Mouse (Mus musculus) CH12.LX (cell line): Measurements from ENCODE around the gene Reps1. TPM values are rescaled to one million over a fixed set of nuclear protein-coding genes. Genes with fewer than 3 reads are reported as not detected.

Experiments used
- DNase-seq: peaks from one replicate; pipeline ENCODE4 v3.0.0-alpha.2; 2013; ENCODE audit errors: extremely low read depth
- H3K27ac ChIP-seq: 2 replicates; pipeline ENCODE4 v1.5.1; 2012; ENCODE audit warnings: low read depth, mild to moderate bottlenecking, control low read depth, moderate library complexity; ENCODE audit not compliant: insufficient read depth
- H3K27me3 ChIP-seq: replicated peaks from 2 replicates; pipeline ENCODE3; 2012; ENCODE audit warnings: inconsistent platforms
- H3K36me3 ChIP-seq, 2 experiments: replicated peaks in 1 of 2; 2 replicates each; pipeline versions ENCODE3 to v1.6.1; 2012; ENCODE audit warnings: inconsistent platforms in 1 of 2, low read length in 1 of 2, mild to moderate bottlenecking in 1 of 2, mixed read lengths in 1 of 2, moderate library complexity in 1 of 2; ENCODE audit not compliant: control insufficient read depth in 1 of 2, insufficient read depth in 1 of 2
- H3K4me1 ChIP-seq, 2 experiments: 2 replicates each; pipeline ENCODE4 v1.6.1; 2012; ENCODE audit warnings: inconsistent platforms in 1 of 2, moderate library complexity in 1 of 2; ENCODE audit not compliant: insufficient read depth in 2 of 2, control insufficient read depth in 1 of 2
- H3K4me2 ChIP-seq: 2 replicates; pipeline ENCODE4 v1.6.1; 2012; ENCODE audit warnings: low read depth, mild to moderate bottlenecking, control low read depth; ENCODE audit not compliant: poor library complexity, insufficient read depth, severe bottlenecking
- H3K4me3 ChIP-seq, 3 experiments: fragments of 150-350 bp in 1 of 3; sonication (generic) in 1 of 3; replicated peaks in 1 of 3; 2 replicates each; pipeline versions ENCODE3 to v1.5.1; 2011 to 2012; ENCODE audit warnings: low read depth in 2 of 3, low read length in 2 of 3, mild to moderate bottlenecking in 2 of 3, moderate library complexity in 2 of 3, control low read depth in 1 of 3, improper control_type of control experiment in 1 of 3, inconsistent platforms in 1 of 3, mixed read lengths in 1 of 3; ENCODE audit not compliant: poor library complexity in 1 of 3
- H3K79me2 ChIP-seq: replicated peaks from 2 replicates; pipeline ENCODE4 v1.6.1; 2012; ENCODE audit warnings: mild to moderate bottlenecking, moderate library complexity; ENCODE audit not compliant: control insufficient read depth, poor library complexity, insufficient read depth, severe bottlenecking; ENCODE audit errors: extremely low read depth
- H3K9ac ChIP-seq: 2 replicates; pipeline ENCODE4 v1.6.1; 2012; ENCODE audit warnings: low read depth, mild to moderate bottlenecking, control low read depth, moderate library complexity; ENCODE audit not compliant: insufficient read depth
- H3K9me3 ChIP-seq: replicated peaks from 2 replicates; pipeline ENCODE3; 2012; ENCODE audit warnings: low read length, inconsistent platforms, mixed read lengths
- BHLHE40 ChIP-seq: IDR thresholded peaks from 2 replicates; pipeline ENCODE4 v1.6.1; 2011; ENCODE audit warnings: mild to moderate bottlenecking, low read depth, low read length, improper control_type of control experiment
- CHD1 ChIP-seq: IDR thresholded peaks from 2 replicates; pipeline ENCODE4 v1.6.1; 2012; ENCODE audit warnings: low read depth, low read length, improper control_type of control experiment, inconsistent platforms
- ELF1 ChIP-seq: IDR thresholded peaks from 2 replicates; pipeline ENCODE4 v1.6.1; 2014; ENCODE audit warnings: low read depth, mild to moderate bottlenecking, inconsistent platforms, low read length, improper control_type of control experiment
- ETS1 ChIP-seq: conservative IDR thresholded peaks from 2 replicates; pipeline ENCODE4 v1.6.1; 2012; ENCODE audit warnings: low read depth, mild to moderate bottlenecking, inconsistent platforms, low read length, improper control_type of control experiment, moderate library complexity
- GABPA ChIP-seq: IDR thresholded peaks from 2 replicates; pipeline ENCODE4 v1.6.1; 2012; ENCODE audit warnings: low read depth, low read length, improper control_type of control experiment, inconsistent platforms; ENCODE audit not compliant: insufficient replicate concordance
- IRF4 ChIP-seq: IDR thresholded peaks from 2 replicates; pipeline ENCODE4 v1.6.1; 2014; ENCODE audit warnings: low read depth, mild to moderate bottlenecking, inconsistent platforms, low read length, improper control_type of control experiment
- JUND ChIP-seq: conservative IDR thresholded peaks from 2 replicates; pipeline ENCODE4 v1.6.1; 2011; ENCODE audit warnings: low read depth, low read length, improper control_type of control experiment
- KAT2A ChIP-seq: IDR thresholded peaks from 2 replicates; pipeline ENCODE4 v1.6.1; 2012; ENCODE audit warnings: low read length, improper control_type of control experiment, inconsistent platforms; ENCODE audit not compliant: insufficient replicate concordance
- MAX ChIP-seq: IDR thresholded peaks from 2 replicates; pipeline ENCODE4 v1.6.1; 2011; ENCODE audit warnings: low read length, improper control_type of control experiment
- MAZ ChIP-seq: IDR thresholded peaks from 2 replicates; pipeline ENCODE4 v1.6.1; 2012; ENCODE audit warnings: low read depth, mild to moderate bottlenecking, inconsistent platforms, low read length, improper control_type of control experiment, moderate library complexity
- NRF1 ChIP-seq: IDR thresholded peaks from 2 replicates; pipeline ENCODE4 v1.6.1; 2014; ENCODE audit warnings: low read depth, mild to moderate bottlenecking, inconsistent platforms, low read length, improper control_type of control experiment, moderate library complexity
- POLR2A ChIP-seq: IDR thresholded peaks from 2 replicates; pipeline ENCODE4 v1.6.1; 2011; ENCODE audit warnings: low read depth, mild to moderate bottlenecking, improper control_type of control experiment, low read length
- RAD21 ChIP-seq: IDR thresholded peaks from 2 replicates; pipeline ENCODE4 v1.6.1; 2011; ENCODE audit warnings: low read depth, mild to moderate bottlenecking, low read length, improper control_type of control experiment, moderate library complexity
- RCOR1 ChIP-seq: conservative IDR thresholded peaks from 2 replicates; pipeline ENCODE4 v1.6.1; 2012; ENCODE audit warnings: low read depth, mild to moderate bottlenecking, inconsistent platforms, low read length, improper control_type of control experiment
- SMC3 ChIP-seq: IDR thresholded peaks from 2 replicates; pipeline ENCODE4 v1.6.1; 2011; ENCODE audit warnings: low read depth, low read length, improper control_type of control experiment
- TBP ChIP-seq: conservative IDR thresholded peaks from 2 replicates; pipeline ENCODE4 v1.6.1; 2011; ENCODE audit warnings: low read depth, low read length, improper control_type of control experiment
- TCF12 ChIP-seq: IDR thresholded peaks from 2 replicates; pipeline ENCODE4 v1.6.1; 2014; ENCODE audit warnings: low read depth, mild to moderate bottlenecking, inconsistent platforms, low read length, improper control_type of control experiment
- UBTF ChIP-seq: IDR thresholded peaks from 2 replicates; pipeline ENCODE4 v1.6.1; 2012; ENCODE audit warnings: low read depth, mild to moderate bottlenecking, inconsistent platforms, low read length, improper control_type of control experiment, moderate library complexity
- USF1 ChIP-seq: IDR thresholded peaks from 2 replicates; pipeline ENCODE4 v1.6.1; 2014; ENCODE audit warnings: low read depth, mild to moderate bottlenecking, inconsistent platforms, low read length, improper control_type of control experiment
- USF2 ChIP-seq: conservative IDR thresholded peaks from 2 replicates; pipeline ENCODE4 v1.6.1; 2011; ENCODE audit warnings: low read depth, low read length, improper control_type of control experiment
- ZKSCAN1 ChIP-seq: IDR thresholded peaks from 2 replicates; pipeline ENCODE4 v1.6.1; 2012; ENCODE audit warnings: low read depth, inconsistent platforms, low read length, improper control_type of control experiment, borderline replicate concordance
- ZMIZ1 ChIP-seq: IDR thresholded peaks from 2 replicates; pipeline ENCODE4 v1.6.1; 2012; ENCODE audit warnings: low read depth, mild to moderate bottlenecking, inconsistent platforms, low read length, improper control_type of control experiment
- ZNF384 ChIP-seq: IDR thresholded peaks from 2 replicates; pipeline ENCODE4 v1.6.1; 2012; ENCODE audit warnings: low read depth, low read length, improper control_type of control experiment, inconsistent platforms
- dilution Hi-C: fragments of 300-500 bp; cut with MboI; formaldehyde crosslinking; loops from 2 replicates; pipeline ENCODE4 v1.14.3; 2020; ENCODE audit warnings: low sequenced_read_pairs; ENCODE audit not compliant: extremely low pct_unique_long_range_greater_than_20kb, extremely low pct_ligation_motif_present
- in situ Hi-C: fragments of 300-500 bp; cut with MboI; formaldehyde crosslinking; loops from 3 replicates; pipeline ENCODE4 v1.14.3; 2019; ENCODE audit warnings: low sequenced_read_pairs, low pct_ligation_motif_present, low pct_unique_long_range_greater_than_20kb, mixed read lengths
- polyA plus RNA-seq: library from polyadenylated mRNA; unstranded; fragments of >175 nt; gene quantifications from 2 replicates; pipeline ENCODE4 v1.2.1, GENCODE M21; 2012; ENCODE audit warnings: low read depth; ENCODE audit not compliant: insufficient read length
- total RNA-seq, 2 experiments: library from RNA; depleted of rRNA; stranded (reverse); fragments of 300-350 nt in 1 of 2; fragments of >200 nt in 1 of 2; gene quantifications; 2 replicates each; pipeline ENCODE4 v1.2.3; 2012 to 2014

Gene Reps1
- total and polyA plus RNA-seq, 3 experiments: 34.4 to 61.5 (median 37.9) TPM

DNA sequence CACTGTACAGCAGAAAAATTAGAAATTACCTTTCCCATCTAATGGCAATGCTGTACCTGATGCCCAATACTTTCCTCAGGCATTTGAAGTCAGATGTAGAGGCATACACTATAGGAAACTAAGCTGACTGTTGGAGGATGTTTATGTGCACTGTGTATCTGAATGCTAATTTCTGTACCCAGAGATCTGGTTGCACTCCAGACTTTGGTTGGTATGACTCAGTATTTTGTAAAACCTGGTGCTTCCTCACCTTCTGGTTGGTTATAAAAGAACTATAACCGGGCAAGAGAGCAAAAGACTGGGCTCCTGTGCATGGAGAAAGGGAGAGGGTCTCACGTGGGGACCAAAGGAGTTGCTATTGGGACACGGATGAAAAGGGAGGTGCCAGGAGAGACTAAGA is 48.4 kb upstream of the Reps1 start:
- no peaks in the 10 kb centered on the region for H3K9me3 ChIP-seq
- no peak overlapping the region for H3K27ac ChIP-seq
- in situ Hi-C loops (no loop called here), dilution Hi-C loops (no loop called here)
- peaks cover 2 to 12% of the 10 kb centered on the region in 2 experiments; a peak in 2 of 4 replicates for H3K4me1 ChIP-seq
- H3K27me3 ChIP-seq: no peaks in the 10 kb centered on the region
- H3K9ac ChIP-seq: no peak overlapping the region
- TF ChIP-seq BHLHE40 (no peak), RCOR1 (no peak), TBP (no peak), ETS1 (no peak), IRF4 (no peak), RAD21 (no peak), NRF1 (no peak), JUND (no peak), KAT2A (no peak), UBTF (no peak), GABPA (no peak), ZMIZ1 (no peak), TCF12 (no peak), SMC3 (no peak), ZKSCAN1 (no peak), ELF1 (no peak), POLR2A (no peak), USF1 (no peak)
- H3K4me3 ChIP-seq: no peak overlapping the region
- H3K36me3 ChIP-seq: peaks cover 6 to 16% of the 10 kb centered on the region in 2 experiments
- no peak for DNase-seq
- H3K4me2 ChIP-seq: no peak overlapping the region
- H3K79me2 ChIP-seq: no peaks in the 10 kb centered on the region

GRCm38 (mm10) chr10:18008118-18008517 is 47.5 kb upstream of the Reps1 start:
- H3K79me2 ChIP-seq: no peaks in the 10 kb centered on the region
- no peak overlapping the region for H3K27ac ChIP-seq
- H3K27me3 ChIP-seq: no peaks in the 10 kb centered on the region
- dilution Hi-C loops: no loop called here
- H3K4me1 ChIP-seq: peaks cover 2 to 12% of the 10 kb centered on the region in 2 experiments; a peak in 2 of 4 replicates
- no peak overlapping the region for H3K4me3 ChIP-seq
- H3K9me3 ChIP-seq: no peaks in the 10 kb centered on the region
- in situ Hi-C loops: no loop called here
- peaks cover 6 to 19% of the 10 kb centered on the region in 2 experiments for H3K36me3 ChIP-seq
- no peak overlapping the region for H3K4me2 ChIP-seq
- DNase-seq: no peak
- no peak for TF ChIP-seq CHD1
- no peak for TF ChIP-seq MAZ
- TF ChIP-seq ZNF384: no peak
- TF ChIP-seq USF2: no peak
- no peak for TF ChIP-seq MAX
- TF ChIP-seq RAD21: no peak
- no peak for TF ChIP-seq ETS1
- no peak for TF ChIP-seq NRF1
- H3K9ac ChIP-seq: no peak overlapping the region
